Mouse (Mus musculus) left cerebral cortex, adult 9 months (tissue): ENCODE results near the gene Tiparp.

Experiments used
- DNase-seq, 2 experiments: peaks; one replicate each; pipeline ENCODE4 v3.0.0; 2022; ENCODE audit warnings: low spot score in 2 of 2

Gene Tiparp

DNA sequence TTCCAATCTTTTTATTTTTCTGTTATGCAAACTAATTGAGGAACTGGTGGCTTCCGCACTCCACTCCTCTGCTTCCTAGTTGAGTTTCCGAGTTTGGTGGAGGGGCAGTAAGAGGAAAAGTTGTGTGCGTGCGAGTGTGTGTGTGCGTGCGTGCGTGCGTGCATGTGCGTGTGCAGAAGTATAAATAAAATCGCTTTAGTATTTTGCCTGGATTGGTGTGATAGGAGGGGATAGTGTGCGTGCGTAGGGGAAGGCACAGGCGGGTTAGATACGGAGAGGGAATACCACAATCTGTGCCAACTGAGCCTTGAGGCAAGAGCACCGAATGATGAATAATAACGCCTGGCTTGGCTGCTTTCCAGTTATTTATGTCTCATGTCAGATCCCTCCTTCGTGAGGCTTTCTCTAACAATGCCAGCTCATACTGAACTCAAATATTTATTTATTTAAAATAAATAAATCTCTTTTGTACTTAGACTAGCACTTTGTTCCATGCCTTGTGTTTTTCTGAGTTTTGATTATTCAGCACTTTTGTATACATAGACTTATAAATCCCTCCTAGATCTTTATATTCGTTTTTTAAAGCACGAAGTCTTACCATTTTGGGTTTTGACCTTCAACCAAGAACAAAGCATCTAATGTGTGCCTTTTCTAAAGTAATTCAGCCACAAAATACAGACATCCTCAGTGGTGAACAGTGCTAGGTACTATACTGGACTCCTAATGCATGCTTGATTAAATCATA is 1.4 kb downstream of the Tiparp start:
- peak; percentile 16 to 19 for DNase-seq

DNA sequence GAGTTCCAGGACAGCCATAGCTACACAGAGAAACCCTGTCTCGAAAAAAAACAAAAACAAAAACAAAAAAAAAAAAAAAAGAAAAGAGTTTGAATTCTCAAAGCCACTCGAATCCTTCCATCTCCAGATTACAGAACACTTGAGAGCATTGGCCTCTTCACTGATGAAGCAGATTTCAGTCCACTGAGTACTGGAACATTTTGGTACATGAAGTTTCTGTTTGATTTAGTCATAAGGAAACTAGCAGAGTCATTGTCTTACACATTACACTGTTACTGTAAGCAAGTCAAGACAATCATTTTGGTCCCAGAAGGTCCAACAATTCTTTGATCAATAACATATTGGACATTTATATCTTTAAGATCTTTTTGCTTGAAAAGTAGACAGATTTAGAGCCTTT is 4.8 kb downstream of the Tiparp start:
- DNase-seq: no peak

DNA sequence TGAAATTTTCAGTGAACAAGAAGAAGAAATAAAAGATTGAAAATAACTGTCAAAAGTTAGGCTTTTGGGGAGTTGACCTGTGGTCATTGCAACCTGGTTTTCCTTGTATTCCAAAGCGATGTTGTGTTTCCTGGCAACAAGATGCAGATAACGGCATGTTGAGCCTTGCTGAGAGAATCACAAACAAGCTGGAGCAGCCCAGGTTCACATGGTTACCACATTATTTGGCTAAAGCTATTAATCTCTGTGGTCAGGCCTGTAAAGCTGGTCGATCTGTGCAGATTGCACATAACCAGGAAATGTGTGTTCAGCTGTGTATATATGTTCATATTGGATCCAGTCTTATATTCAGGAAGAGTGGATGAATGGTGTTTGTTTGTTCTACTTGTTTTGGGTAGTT is 5.4 kb downstream of the Tiparp start:
- no peak for DNase-seq

DNA sequence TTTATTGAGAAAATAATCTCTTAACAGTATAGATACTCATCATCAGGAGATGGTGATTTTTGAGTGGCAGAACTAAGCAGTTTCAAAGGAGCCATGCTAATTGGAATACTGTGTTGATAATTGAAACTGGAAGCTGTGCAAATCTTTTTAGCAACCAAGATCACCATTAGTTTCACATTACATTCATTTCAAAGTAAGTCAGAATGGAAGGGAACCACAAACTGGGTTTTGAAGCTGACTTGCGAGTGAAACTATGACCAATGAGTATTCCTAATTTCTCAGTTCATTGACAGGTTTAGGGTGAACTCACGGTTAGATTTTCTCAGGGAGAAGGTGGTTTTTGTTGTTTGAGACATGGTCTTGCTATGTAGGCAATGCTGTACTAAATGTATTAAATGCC is 6.3 kb downstream of the Tiparp start:
- no peak for DNase-seq

DNA sequence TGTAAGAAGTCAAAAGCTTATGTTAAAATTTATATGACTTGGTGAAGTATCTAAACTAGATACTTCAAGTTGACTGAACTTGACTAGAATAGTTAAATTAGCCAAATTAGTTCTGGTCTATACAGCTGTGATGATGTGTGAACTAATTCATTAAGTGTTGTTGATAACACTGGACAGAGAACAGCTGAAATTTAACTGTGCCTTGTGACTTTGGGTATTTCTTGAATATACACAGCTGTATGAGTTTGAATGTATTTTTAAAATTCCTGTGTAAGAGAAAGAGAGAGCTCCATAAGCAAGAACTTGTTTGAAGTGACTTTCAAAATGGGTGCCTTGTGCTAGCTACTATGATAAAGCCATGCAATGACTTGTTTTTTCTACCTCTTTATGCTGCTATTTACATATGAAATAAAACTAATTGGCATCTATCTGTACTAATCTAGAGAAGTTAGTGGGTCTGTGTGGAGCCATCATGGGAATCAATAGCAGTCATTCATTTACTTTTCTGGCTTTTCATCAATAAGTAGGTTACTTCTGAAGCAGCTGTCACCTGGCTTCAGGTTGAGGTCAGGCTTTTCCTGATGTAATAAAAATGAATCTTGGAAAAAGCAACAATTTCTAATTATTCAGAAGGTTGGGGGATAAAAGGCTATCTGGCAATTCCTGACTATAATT is 7.0 kb downstream of the Tiparp start:
- no peak for DNase-seq

DNA sequence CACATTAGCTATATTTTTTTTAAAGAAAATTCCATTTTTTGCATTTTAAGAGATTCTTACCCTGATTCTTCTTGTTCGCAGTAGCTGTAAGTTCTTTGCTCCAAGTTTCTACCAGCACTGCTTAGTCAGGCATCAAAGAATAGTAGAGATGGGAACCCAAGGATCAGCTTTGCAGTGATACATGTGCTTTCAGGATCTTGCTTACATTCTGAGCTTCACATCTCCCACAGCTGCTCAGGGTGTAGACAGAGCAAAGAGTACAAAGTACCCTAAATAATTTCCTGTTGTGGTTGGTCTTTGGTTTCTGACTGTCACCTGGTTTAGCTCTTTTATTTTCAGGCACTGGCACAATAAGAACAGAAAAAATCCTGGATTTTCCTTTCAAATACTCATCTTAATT is 9.1 kb downstream of the Tiparp start:
- DNase-seq: no peak

DNA sequence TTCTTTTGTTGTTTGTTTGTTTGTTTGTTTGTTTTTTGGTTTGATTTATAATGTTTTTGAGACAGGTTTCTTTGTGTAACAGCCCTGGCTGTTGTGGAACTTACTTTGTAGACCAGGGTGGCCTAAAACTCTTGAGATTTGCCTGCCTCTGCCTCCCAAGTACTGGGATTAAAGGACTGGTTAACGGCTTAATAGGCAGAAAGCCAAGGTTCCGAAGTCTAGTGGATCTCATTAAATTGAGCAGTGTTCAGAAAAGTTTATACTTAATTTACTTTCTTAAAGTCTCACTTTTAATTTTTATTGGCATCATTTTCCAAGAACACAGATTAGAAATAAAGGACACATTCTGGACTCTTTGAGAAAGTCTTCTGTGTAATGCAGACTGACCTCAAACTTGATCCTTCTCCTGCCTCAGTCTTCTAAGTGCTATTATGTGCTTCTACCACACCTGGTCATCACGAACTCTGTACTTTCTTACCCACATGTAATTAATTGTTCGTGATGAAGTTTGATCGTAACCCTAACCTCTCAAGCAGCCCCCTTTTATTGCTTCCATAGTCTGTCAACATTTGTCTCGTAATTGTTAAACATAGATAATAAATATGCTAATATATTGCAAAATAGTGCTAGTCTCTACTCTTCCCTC is 12.8 kb downstream of the Tiparp start:
- DNase-seq: no peak

DNA sequence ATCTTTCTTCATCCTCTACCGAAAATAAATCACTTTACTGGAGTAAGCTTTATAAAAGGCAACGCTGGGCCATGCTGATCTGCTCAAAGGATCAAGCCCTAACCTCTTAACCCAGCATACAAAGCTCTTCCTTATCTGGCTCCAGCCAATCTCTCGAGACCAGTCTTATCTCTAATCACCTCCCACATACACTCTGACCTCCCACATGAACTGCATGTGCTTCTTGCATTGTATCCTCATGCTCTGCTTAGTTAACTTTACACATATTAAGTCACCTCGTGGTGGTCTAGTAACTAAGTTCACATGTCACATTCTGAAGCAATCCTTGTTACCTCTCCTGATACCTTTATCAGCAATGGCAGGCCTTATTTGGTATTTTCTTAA is 13.3 kb downstream of the Tiparp start:
- DNase-seq: no peak

DNA sequence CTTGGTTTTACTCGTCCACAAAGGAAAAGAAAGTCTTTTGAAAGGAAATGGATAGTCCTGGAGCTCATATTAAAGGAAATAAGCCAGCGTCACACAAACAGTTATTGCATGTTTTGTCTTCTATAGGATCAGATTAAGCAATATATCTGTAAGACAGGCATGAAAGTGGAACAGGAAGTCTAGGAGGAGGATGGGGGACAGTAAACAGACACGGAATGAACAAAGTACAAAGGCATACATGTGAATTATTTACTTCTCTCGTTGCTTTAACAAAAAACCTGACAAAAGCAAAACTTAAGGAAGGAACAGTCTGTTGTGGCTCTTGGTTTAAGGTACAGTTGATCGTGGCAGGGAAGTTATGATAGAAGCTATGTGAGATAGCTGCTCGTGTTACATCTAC is 21.6 kb downstream of the Tiparp start:
- no peak for DNase-seq

DNA sequence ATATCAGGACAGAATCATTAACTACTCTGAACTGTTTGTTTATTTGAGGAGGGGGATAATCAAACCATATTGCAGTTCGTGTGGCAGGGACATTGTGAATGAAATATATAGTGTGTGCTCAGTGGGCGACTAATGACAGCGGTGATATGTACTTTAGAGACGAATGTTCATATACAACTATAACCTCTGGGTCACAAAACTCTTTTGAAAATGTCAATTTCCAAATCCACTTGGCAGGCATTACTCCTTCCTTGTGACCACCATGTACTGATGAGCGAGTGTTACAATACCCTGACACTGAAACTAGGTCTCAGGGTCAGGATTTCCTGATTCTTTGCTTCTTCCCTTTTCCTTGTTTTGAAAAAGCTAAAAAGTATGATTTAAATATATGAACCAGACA is 22.9 kb downstream of the Tiparp start:
- DNase-seq: no peak

DNA sequence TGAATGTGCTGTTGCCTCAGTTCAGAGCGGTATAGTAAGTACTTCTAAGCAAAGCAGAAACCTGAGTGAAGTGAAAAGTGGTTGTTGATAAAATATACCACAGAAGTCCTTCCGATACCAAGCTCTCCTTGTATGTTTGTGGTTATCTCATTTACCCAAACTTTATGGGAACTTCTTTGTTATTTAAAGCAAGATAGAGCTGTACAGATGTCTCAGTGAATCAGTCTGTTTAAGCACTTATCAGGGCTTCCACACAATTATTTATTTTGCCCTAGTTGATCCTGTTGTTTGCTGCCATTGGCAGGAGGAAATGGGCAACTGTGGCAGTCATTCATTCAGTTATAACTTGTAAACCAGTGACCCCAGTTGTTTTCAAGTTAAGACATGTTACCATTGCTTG is 26.4 kb downstream of the Tiparp start:
- DNase-seq: no peak

DNA sequence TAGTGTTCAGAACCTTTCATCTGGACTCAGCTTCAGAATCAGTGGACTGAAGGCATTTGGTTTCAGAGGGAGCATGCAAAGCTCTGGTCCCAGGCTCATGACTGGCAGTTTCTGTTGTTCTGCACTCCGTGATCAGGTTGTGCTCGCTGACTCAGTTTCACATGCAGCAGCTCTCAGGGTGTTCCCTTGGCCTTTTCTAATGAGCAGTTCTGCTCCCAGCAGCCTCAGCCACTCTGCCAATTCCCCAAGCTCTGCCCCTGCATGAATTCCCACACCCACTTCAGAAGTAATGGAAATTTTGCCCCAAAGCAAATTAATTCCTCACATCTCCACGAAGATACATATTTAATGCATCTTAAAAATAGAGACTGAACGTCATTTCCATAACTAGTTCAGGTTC is 30.5 kb downstream of the Tiparp start:
- DNase-seq: peak; percentile 5 to 15

DNA sequence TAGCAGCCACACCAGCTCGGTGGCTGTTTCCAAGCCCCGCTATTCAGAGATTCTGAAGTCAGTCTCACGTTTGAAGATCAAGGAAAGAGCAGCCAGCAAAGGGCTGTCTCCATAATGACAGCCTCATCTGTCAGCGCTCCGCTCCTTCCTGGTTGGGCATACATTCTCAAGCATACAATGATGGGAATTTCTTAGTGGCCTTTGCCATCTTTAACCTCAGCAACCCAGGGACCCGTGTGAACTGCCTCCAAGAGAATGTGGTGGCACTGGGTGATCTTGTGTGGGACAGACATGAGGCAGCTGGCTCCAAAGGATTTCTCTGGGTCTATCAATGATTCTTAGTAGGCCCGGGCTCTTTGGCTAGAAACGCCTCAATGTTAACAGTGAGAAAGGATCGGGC is 34.0 kb downstream of the Tiparp start:
- DNase-seq: no peak

DNA sequence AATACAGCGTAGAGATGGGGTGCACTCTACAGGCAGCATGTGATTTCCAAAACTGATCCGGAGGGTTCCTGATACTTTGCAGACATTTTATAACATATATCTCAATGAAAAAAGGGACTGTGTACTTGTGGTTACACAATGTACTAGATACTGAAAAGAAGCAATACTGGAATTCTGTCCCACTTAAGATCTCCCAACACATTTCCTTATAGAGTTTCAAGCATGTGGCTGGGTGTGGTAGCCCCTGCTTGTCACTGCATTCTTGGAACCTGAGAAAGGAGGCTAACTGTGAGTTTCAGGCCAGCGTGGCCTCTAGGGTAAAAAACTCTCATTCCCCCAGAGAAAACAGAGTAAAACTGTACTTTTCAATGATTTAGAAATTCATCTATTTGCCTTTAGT is 34.5 kb downstream of the Tiparp start:
- no peak for DNase-seq

DNA sequence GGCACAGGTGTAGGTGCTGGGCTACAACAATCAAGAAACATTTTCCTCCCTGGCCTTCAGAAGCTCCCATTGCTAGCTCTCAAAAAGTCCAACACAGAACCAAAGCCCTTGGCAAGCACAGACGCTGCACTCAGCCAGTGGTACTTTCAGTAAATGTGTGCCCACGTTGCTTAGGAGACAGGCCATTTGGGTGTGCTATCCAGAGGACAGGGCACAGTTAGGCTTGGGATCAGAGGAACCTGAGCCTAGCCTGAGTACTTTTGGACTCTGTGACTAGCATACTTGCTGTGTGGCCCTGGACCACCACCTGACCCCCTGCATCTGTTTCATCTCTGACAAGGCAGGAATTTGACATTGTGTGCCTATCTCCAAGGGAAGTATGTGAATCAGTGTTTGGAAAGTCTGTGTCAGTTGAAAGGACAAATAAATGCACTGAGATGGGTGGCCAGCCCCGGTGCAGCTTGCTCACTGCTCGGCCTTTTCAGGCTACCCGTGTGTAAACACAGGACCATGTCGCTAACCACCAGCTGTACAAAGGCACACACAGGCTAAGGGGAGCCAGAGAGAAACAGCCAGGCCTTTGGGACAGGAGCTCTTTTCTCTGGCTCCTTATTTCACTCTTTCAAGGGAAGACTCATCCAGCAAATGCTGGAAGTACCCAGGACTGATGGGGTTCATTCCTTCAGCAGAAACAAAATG is 35.9 kb downstream of the Tiparp start:
- DNase-seq: no peak

DNA sequence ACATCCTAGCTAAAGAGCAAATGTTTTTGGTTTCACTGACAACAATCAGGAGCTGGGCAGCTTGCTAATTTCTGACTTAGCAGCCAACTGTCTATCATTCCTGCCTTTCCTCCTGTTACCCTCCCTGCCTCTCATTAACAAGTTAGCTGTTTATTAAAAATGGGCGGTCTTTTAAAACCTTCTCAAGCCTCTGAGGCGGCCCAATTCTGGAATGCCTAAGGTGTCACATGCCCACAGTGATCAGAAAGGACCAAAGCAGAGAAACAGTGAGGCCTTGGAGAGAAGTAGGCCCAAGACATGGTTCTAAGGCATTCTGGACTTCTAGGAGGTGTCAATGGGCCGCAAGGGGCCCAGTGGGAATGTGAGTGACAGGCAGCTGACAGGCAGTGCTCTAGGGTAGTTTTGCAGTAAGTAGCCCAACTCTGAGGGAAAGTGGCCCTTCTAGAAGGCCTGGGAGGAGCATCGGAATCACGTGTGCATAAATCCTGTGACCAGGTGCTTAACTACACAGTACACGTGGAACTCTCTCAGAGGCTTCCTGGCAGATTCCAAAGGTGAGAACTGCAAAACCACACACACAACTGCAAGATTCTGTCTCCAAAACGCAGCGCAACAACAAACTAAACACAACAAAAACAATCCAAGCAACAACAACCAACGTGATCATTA is 37.6 kb downstream of the Tiparp start:
- DNase-seq: no peak

DNA sequence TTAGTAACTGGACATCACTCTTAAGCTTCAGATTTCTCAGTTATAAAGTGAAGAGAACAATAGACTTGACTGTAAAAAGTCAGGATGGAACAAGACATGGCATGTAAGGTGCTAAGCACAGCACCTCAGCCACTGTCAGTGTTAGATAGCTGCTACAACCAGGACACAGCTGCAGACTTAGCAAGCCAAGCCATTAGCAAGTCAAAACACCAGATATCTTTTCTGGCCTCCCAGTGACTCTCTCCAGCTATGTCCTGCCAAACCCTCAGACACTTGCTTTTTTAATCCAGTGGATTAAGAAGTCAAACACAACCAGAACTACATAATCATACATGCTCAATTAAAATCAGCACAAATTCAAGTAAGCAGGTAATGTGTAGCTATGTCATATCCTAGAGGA is 41.7 kb downstream of the Tiparp start:
- no peak for DNase-seq

DNA sequence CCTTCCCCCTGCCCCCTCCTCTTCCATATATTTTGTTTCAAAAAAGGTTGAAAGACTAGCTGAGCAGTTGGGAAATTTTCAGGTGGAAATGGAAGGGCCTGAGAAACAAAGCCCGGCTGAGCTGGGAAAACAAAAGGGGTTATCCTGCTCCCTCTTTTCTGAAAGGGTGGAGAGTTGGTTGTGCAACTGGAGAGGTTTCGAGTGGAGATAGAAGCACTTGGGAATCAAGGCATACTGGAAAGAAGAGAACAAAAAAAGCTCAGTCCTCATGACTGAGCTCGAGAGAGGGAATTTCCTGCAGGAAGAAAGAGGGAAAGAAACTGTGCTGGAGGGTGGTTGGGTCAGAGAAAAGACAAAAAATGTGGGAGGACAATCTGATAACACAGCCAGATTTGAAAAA is 45.3 kb downstream of the Tiparp start:
- no peak for DNase-seq

DNA sequence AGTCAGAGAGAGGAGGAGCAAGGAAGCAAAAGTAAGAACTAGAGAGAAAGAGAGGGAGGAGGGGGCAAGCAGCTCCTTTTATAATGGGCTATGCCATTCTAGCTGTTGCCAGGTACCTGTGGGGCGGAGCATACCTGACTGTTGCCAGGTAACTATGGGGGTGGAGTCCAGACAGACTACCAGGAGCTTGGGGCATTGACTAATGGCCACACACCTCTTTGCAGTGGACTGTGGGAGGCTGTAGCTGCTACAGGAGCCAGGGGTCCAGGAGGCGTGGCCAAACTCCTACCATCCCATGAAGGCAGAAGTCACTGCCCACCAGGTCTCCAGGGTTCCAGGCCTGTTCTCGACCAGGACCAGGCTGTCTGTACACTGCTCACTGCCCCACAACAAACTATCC is 49.4 kb downstream of the Tiparp start:
- DNase-seq: no peak

DNA sequence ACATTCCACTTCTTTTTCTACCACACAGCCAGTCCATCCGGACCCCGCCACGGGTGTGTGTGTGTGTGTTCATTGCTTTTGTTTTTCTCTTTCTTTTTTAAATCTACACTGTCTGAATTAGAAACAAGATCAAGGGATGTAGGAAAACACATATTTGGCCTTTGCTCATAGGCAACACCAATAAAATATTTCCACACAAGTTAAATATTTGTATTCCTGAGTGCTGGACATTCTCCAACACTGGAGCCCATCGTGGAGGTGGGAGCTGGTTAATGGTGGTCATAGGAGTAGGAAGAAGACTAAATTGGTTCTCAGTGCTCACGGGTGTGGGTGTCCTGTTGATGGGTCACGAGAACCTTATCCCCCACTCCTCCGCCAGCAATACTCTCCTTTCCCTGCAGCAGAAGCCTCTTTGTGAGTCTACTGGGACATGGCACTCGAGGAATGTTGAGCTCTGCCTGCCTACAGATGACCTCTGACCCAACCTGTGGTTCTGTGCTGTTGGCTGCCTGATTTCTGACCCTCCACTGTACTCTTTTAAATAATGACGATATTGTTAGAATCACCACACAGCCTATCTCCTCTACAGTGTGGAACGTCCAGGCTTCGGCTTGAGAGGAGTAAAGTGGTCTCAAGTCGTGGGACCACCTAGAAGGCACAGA is 51.2 kb downstream of the Tiparp start:
- DNase-seq: no peak

DNA sequence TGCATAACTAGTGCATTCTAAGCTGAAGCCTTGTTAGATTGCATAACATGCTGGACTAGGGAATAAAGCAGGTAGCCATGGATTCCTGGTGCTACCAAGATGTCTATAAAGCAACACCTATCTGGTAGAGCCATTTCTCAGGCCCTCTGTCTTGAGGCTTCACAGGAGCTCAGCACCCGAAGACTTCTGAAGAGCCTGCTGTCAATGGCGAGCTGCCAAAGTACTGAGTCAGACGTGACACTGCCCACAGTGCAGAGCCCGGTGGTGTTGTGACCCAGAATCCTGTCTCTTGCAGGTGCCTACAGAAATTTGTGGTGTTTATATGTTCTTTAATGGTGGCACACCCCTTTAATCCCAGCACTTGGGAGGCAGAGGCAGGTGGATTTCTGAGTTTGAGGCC is 53.4 kb downstream of the Tiparp start:
- DNase-seq: no peak

DNA sequence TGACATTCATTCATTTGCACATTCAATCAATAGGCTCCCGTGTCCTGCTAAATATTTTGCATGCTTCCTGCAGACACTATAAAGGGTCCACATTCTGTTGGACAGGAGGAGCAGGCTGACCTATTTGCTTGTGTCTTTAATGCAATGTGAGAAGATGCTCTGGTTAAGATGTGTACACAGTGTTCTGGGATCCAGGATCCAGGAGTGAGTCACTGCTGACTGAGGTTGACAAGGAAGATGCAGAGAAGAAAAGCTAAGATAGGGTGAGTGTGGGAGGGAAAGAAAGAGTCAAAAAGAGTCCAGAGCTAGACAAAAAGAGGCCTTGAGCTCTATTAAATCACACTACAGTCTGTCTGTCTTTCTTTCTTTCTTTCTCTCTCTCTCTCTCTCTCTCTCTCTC is 56.1 kb downstream of the Tiparp start:
- DNase-seq: no peak
